Mouse (Mus musculus) cerebellum, adult 18-20 months (tissue): ENCODE measurements at regions not wholly inside any gene's neighbourhood (a gene's known extent, or its start where the extent isn't known, plus 50 kb on each side); places are given as distances from the start of the nearest gene placed in this dataset.

Experiments used
- DNase-seq, 2 experiments: peaks; one replicate each; pipeline ENCODE4 v3.0.0; 2021

- no peak for DNase-seq
Measured at GRCm38 (mm10) chr4:81962586-81962985, 520.0 kb upstream of the Mpdz start.

- peak; percentile 37 to 56 for DNase-seq
Measured at GRCm38 (mm10) chr4:81960552-81961534, 518.2 kb upstream of the Mpdz start.

DNA sequence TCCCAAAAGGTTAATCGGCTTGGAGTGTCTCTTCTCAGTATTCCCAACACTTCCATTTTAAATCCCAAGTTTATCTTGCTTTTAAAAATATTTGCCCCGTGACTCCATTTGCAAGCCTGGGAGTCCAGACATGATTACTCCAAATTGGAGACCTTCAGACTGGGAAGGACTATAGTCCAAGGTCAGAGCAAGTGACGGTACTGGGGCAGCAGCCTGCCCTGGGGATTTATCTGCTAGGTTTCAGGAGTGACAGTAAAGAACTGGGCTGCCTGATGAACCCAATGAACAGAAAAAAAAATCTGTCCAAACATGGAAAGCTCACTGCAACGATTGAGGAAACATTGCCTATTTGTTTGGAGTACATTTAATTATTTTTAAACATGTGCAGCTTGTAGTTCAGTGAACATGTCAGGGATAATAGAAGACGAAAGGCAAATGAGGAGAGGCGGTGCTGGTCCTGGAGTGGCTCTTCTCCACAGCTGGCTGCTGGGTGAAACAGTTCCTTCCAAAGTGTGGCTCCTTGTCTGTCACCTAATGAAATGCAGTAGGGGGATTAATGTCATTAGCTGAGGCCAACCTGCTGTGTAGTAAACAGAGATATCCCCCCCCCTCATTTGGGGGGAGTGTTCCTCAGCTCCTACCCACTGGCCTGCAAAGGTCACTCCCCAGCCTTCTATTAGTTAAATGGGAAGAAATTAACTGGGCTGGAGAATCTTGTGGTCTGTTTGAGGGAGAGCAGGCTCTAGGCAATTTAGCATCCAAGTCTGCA lies 514.5 kb upstream of the Mpdz start:
- DNase-seq, result no peak

- DNase-seq, result no peak
Measured at GRCm38 (mm10) chr4:81953023-81953422, 510.4 kb upstream of the Mpdz start.

- peak; percentile 94 to 95 for DNase-seq
Measured at GRCm38 (mm10) chr4:81937384-81937783, 494.8 kb upstream of the Mpdz start.

DNA sequence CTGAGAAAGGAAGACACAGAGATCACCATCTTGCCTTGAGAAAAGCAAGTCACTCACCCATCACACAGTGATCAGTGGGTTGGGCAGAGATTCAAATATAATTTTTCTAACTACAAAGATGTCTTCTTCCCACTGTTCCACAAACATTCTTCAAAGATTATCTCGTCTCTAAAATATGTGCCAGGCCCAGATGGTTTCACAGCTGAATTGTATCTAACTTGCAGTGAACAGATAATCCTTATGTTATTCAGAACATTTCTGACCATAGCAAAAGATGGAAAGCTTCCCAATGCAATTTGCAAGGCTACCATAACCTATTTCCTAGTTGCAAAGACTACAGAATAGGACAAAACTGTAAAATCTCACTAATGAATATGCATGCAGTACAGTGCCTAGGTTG lies 488.3 kb upstream of the Mpdz start:
- no peak for DNase-seq

DNA sequence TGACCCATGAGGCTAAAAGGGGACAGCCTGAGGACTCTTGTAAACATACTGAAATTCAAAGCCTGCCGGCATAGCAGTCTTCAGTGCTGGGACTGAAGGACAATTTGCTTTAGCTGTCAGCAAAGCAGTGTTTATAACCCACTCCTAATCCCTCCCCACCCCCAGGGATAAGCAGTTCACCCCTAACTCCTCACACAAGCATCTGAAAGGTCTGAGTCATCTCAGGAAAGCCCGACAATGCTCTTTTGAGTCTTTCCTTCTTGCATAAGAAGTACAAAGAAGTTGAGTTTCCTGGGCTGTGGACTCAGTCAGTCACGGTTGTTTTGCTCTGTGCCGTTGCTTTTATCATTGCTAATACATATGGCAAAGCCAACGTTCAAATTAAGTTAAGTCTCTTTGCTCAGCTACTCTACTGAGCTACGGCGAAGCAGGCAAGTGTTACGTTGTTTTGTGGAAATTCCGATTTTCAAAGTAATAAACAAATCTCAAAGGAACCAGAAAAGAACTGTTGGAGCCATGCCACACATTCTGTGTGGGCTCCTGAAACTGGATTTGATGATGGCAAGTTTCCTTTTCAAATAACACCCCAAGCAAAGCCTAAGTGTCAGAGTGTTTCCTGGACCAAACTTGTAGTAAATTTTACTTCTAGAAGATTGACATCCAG lies 486.1 kb upstream of the Mpdz start:
- no peak for DNase-seq

GRCm38 (mm10) chr4:81927176-81927714 lies 484.6 kb upstream of the Mpdz start:
- no peak for DNase-seq

- DNase-seq, result no peak
Measured at GRCm38 (mm10) chr4:81926662-81927141, 484.1 kb upstream of the Mpdz start.

- no peak for DNase-seq
Measured at GRCm38 (mm10) chr4:81925611-81926010, 483.0 kb upstream of the Mpdz start.

DNA sequence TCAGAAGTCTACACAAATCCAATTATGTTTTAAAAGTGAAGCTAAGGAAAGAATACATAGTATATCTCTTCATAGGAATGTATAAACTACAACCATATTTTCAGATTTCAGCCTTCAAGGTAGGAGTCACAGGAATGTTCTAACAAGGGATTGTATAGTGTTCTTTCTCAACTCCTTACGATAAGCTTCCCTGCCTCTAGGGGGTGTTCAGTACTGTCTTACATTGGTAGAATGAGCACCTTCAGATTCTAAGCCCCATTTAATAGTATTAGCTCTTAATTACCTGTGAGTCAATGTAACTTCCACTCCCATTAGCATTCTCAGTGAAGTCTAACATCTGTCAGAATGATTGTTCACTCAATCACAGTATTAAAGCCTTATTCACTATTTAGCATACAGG lies 481.5 kb upstream of the Mpdz start:
- DNase-seq, result no peak

DNA sequence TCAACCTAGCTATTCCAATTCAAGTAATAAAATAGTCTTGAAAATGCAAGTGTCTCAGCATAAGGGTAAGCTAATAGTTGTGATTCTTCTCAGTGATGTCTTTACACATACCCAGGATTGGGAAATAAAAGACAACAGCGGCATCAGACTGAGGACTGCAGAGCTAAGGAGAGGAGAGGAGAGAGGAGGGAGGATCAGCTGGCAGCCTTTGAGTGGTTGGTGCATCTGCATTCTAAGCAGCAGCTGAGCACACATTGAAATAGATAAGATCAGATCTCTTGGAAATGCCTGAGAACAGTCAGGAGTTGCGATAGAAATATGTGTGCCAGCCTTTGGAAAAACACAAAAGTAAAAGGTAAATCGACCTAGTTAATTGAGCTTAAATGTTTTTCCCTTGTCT lies 480.3 kb upstream of the Mpdz start:
- DNase-seq, result no peak

- DNase-seq, result no peak
Measured at GRCm38 (mm10) chr4:81914971-81915370, 472.4 kb upstream of the Mpdz start.

- DNase-seq, result no peak
Measured at GRCm38 (mm10) chr4:81913296-81913695, 470.7 kb upstream of the Mpdz start.

DNA sequence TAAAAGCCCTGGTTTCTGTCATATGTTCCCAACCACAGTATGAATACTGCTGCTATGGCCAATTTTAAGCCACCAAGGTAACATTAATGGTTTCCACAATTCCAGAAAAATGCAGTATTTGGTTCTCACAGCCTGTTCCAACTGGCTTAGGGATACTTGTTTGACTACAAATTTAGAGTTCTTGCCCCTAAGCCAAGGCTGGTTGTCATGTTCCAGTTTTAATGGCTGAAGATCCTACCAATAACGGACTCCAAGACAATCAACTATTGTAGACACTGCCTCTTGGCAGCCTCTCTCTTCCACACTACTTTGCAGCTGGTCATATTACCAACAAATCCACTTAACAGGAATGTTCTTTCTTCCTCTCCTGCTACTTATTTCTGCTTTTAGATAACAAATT lies 470.0 kb upstream of the Mpdz start:
- DNase-seq, result no peak

DNA sequence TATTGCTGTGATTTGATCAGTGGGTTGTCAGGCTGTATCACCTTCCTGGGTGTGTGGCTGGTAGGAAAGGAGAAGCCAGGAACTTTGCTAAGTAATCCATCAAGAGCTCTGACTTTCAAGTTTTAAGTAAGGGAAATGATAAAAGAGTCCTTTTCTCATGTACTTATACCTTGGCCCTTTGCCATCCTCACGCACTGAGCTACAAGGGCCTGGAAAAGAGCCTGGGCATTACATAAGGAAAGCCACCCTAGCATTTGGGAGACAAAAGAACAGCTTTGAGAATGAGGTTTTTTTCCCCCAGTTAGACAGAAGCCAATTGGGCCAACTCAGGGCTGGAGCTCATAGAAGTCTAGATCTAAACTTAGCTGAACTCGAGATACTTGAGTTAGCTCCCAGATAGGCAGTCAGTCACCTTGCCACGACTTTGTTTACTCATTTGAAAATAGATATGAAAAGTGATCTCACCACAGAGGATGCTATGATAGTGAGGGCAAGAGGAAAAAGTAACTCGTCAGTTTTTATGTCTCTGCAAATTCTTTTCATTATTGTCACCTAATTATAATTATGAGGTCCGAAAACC lies 457.4 kb upstream of the Mpdz start:
- no peak for DNase-seq

- no peak for DNase-seq
Measured at GRCm38 (mm10) chr4:81898661-81899060, 456.0 kb upstream of the Mpdz start.

DNA sequence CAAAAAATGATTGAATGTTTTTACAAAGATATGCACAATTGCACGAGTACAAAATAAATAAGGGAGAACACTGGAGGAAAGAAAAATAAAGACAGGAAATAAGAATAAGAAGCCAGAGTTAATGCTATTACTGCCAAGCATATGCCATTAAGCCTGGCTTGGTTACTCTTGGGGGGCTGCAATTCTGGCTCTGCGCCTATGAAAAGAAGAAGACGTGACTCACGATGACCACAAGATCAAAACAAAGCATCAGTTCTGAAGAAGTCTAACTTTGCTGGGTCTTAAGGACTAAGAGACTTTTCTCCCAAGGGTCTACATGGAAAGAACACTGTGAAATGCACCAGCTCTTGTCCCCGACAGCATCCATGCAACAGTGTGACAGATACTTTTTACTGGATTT lies 454.8 kb upstream of the Mpdz start:
- DNase-seq, result no peak

GRCm38 (mm10) chr4:81868941-81869340 lies 426.3 kb upstream of the Mpdz start:
- no peak for DNase-seq

- DNase-seq, result no peak
Measured at GRCm38 (mm10) chr4:81841642-81842494, 399.3 kb upstream of the Mpdz start.

DNA sequence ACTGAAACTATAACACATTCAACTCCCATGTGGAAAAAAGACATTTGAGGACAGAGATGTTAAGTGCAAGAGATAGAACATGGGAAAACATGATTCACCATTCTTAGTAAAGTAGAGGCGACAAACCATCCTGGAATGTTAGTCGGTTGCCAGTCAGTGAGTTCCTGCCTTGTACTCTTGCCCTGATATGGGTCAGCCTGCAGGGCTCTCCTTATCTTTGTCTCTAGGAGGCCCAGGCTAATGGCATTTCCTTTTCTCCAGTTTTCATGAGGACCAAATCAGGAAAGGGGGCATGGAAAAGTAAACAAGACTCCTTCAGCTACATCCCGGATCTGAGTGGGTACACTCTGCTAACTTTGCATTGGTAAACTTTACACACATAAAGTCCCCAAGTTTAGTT lies 387.4 kb upstream of the Mpdz start:
- DNase-seq, result no peak

DNA sequence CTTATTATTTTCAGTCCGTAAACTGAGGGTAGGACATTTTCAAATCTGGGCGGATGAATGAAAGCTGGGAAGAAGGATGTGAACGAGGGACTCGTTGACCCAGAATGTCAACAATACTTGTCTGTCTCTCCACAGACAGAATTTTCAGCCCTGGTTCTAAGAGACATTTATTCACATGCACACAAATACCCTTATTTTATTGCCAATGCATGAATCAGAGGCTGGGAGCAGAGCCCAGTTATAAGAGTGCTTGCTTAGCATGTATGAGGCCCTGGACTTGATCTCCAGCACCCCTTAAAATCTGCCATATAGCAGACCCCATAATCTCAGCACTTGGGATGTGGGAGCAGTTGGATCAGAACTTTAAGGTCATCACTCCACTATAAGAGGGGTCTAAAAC lies 384.8 kb upstream of the Mpdz start:
- no peak for DNase-seq
